Mouse (Mus musculus) MEL (cell line): ENCODE results near the gene Nf1. TPM values are rescaled to one million over a fixed set of nuclear protein-coding genes. Genes with fewer than 3 reads are reported as not detected.

Experiments
- DNase-seq: peaks from one replicate; pipeline ENCODE4 v3.0.0; 2011; ENCODE audit warnings: low read depth, low spot score
- H3K27ac ChIP-seq: 2 replicates; pipeline ENCODE4 v1.5.1; 2012; ENCODE audit warnings: low read depth, mild to moderate bottlenecking, control low read depth, low read length, moderate library complexity; ENCODE audit not compliant: control insufficient read depth
- H3K27me3 ChIP-seq, 2 experiments: fragments of 150-350 bp in 1 of 2; sonication (generic) in 1 of 2; 2 replicates each; pipeline ENCODE4 v1.6.1; 2012; ENCODE audit warnings: low read length in 2 of 2, mild to moderate bottlenecking in 2 of 2, improper control_type of control experiment in 1 of 2, moderate library complexity in 1 of 2; ENCODE audit not compliant: insufficient read depth in 2 of 2, control insufficient read depth in 1 of 2
- H3K36me3 ChIP-seq, 2 experiments: 2 replicates each; pipeline ENCODE4 v1.6.1; 2012 to 2014; ENCODE audit warnings: low read length in 2 of 2, improper control_type of control experiment in 1 of 2, inconsistent platforms in 1 of 2, mild to moderate bottlenecking in 1 of 2; ENCODE audit not compliant: insufficient read depth in 2 of 2, control insufficient read depth in 1 of 2
- H3K4me1 ChIP-seq, 2 experiments: fragments of 150-350 bp in 1 of 2; sonication (generic) in 1 of 2; 2 replicates each; pipeline ENCODE4 v1.6.1; 2012; ENCODE audit warnings: low read length in 2 of 2, improper control_type of control experiment in 1 of 2, mild to moderate bottlenecking in 1 of 2; ENCODE audit not compliant: insufficient read depth in 2 of 2, control insufficient read depth in 1 of 2
- H3K4me3 ChIP-seq, 2 experiments: fragments of 150-350 bp in 1 of 2; sonication (generic) in 1 of 2; 2 replicates each; pipeline ENCODE4 v1.5.1; 2012; ENCODE audit warnings: low read depth in 2 of 2, low read length in 2 of 2, mild to moderate bottlenecking in 2 of 2, moderate library complexity in 2 of 2, control low read depth in 1 of 2, improper control_type of control experiment in 1 of 2; ENCODE audit not compliant: control insufficient read depth in 1 of 2, insufficient read depth in 1 of 2
- H3K79me2 ChIP-seq: 2 replicates; pipeline ENCODE4 v1.6.1; 2012; ENCODE audit warnings: mild to moderate bottlenecking, low read length, moderate library complexity; ENCODE audit not compliant: control insufficient read depth, poor library complexity, insufficient read depth
- H3K9ac ChIP-seq: 2 replicates; pipeline ENCODE4 v1.6.1; 2012; ENCODE audit warnings: low read depth, mild to moderate bottlenecking, control low read depth, low read length, moderate library complexity; ENCODE audit not compliant: control insufficient read depth, poor library complexity, severe bottlenecking
- H3K9me3 ChIP-seq: fragments of 150-350 bp; sonication (generic); replicated peaks from 2 replicates; pipeline ENCODE4 v1.6.1; 2012; ENCODE audit warnings: mild to moderate bottlenecking, low read length, improper control_type of control experiment, moderate library complexity; ENCODE audit not compliant: insufficient read depth
- BHLHE40 ChIP-seq: IDR thresholded peaks from 2 replicates; pipeline ENCODE4 v1.6.1; 2012; ENCODE audit warnings: low read depth, mild to moderate bottlenecking, inconsistent platforms, low read length, improper control_type of control experiment, borderline replicate concordance
- CHD2 ChIP-seq: IDR thresholded peaks from 2 replicates; pipeline ENCODE4 v1.6.1; 2011; ENCODE audit warnings: low read length, improper control_type of control experiment
- E2F4 ChIP-seq: IDR thresholded peaks from 2 replicates; pipeline ENCODE4 v1.6.1; 2011; ENCODE audit warnings: low read depth, low read length, improper control_type of control experiment, borderline replicate concordance
- ELF1 ChIP-seq: IDR thresholded peaks from 2 replicates; pipeline ENCODE4 v1.6.1; 2014; ENCODE audit warnings: low read depth, mild to moderate bottlenecking, inconsistent platforms, low read length, improper control_type of control experiment, moderate library complexity
- EP300 ChIP-seq, 2 experiments: IDR thresholded peaks; 2 replicates each; pipeline ENCODE4 v1.6.1; 2011; ENCODE audit warnings: improper control_type of control experiment in 2 of 2, low read length in 2 of 2, low read depth in 1 of 2, mild to moderate bottlenecking in 1 of 2
- ETS1 ChIP-seq: IDR thresholded peaks from 2 replicates; pipeline ENCODE4 v1.6.1; 2012; ENCODE audit warnings: low read depth, mild to moderate bottlenecking, inconsistent platforms, low read length, improper control_type of control experiment, moderate library complexity
- GATA1 ChIP-seq: IDR thresholded peaks from 2 replicates; pipeline ENCODE4 v1.6.1; 2011; ENCODE audit warnings: low read depth, low read length, improper control_type of control experiment
- HCFC1 ChIP-seq: IDR thresholded peaks from 2 replicates; pipeline ENCODE4 v1.6.1; 2012; ENCODE audit warnings: low read depth, mild to moderate bottlenecking, inconsistent platforms, low read length, improper control_type of control experiment, moderate library complexity
- JUND ChIP-seq: IDR thresholded peaks from 2 replicates; pipeline ENCODE4 v1.6.1; 2011; ENCODE audit warnings: low read depth, mild to moderate bottlenecking, improper control_type of control experiment, low read length
- MAX ChIP-seq: IDR thresholded peaks from 2 replicates; pipeline ENCODE4 v1.6.1; 2011; ENCODE audit warnings: low read length, improper control_type of control experiment
- MAZ ChIP-seq: IDR thresholded peaks from 2 replicates; pipeline ENCODE4 v1.6.1; 2012; ENCODE audit warnings: low read depth, mild to moderate bottlenecking, inconsistent platforms, low read length, improper control_type of control experiment
- MEF2A ChIP-seq: IDR thresholded peaks from 2 replicates; pipeline ENCODE4 v1.6.1; 2014; ENCODE audit warnings: low read depth, mild to moderate bottlenecking, inconsistent platforms, low read length, improper control_type of control experiment; ENCODE audit not compliant: poor library complexity, insufficient replicate concordance, severe bottlenecking; ENCODE audit errors: extremely low read depth
- MXI1 ChIP-seq: IDR thresholded peaks from 2 replicates; pipeline ENCODE4 v1.6.1; 2011; ENCODE audit warnings: mild to moderate bottlenecking, low read depth, low read length, improper control_type of control experiment
- MYC ChIP-seq: IDR thresholded peaks from 2 replicates; pipeline ENCODE4 v1.6.1; 2011; ENCODE audit warnings: low read depth, mild to moderate bottlenecking, low read length, improper control_type of control experiment, moderate library complexity
- NRF1 ChIP-seq: IDR thresholded peaks from 2 replicates; pipeline ENCODE4 v1.6.1; 2014; ENCODE audit warnings: low read depth, mild to moderate bottlenecking, inconsistent platforms, low read length, improper control_type of control experiment, moderate library complexity; ENCODE audit not compliant: poor library complexity, insufficient read depth, severe bottlenecking
- POLR2A ChIP-seq, 2 experiments: IDR thresholded peaks; 2 replicates each; pipeline ENCODE4 v1.6.1; 2011 to 2012; ENCODE audit warnings: low read length in 2 of 2, mild to moderate bottlenecking in 2 of 2, control low read depth in 1 of 2, improper control_type of control experiment in 1 of 2, low read depth in 1 of 2, moderate library complexity in 1 of 2; ENCODE audit not compliant: control insufficient read depth in 1 of 2, insufficient read depth in 1 of 2, poor library complexity in 1 of 2
- POLR2AphosphoS2 ChIP-seq: IDR thresholded peaks from 2 replicates; pipeline ENCODE4 v1.6.1; 2011; ENCODE audit warnings: low read length, improper control_type of control experiment
- POLR2AphosphoS5 ChIP-seq: IDR thresholded peaks from 2 replicates; pipeline ENCODE4 v1.6.1; 2012; ENCODE audit warnings: low read depth, borderline replicate concordance, mild to moderate bottlenecking, inconsistent platforms, low read length, moderate library complexity, mixed read lengths
- TAL1 ChIP-seq: IDR thresholded peaks from 2 replicates; pipeline ENCODE4 v1.6.1; 2012; ENCODE audit warnings: mild to moderate bottlenecking, inconsistent platforms, low read length, moderate library complexity, mixed read lengths
- TBP ChIP-seq: IDR thresholded peaks from 2 replicates; pipeline ENCODE4 v1.8.0; 2011; ENCODE audit warnings: low read depth, low read length, improper control_type of control experiment
- TCF12 ChIP-seq: IDR thresholded peaks from 2 replicates; pipeline ENCODE4 v1.6.1; 2014; ENCODE audit warnings: low read depth, mild to moderate bottlenecking, inconsistent platforms, low read length, improper control_type of control experiment, moderate library complexity
- USF1 ChIP-seq: IDR thresholded peaks from 2 replicates; pipeline ENCODE4 v1.6.1; 2014; ENCODE audit warnings: low read depth, mild to moderate bottlenecking, inconsistent platforms, low read length, improper control_type of control experiment, moderate library complexity
- ZNF384 ChIP-seq: IDR thresholded peaks from 2 replicates; pipeline ENCODE4 v1.6.1; 2012; ENCODE audit warnings: low read depth, mild to moderate bottlenecking, inconsistent platforms, low read length, improper control_type of control experiment
- polyA plus RNA-seq, 2 experiments: library from polyadenylated mRNA; stranded (reverse) in 1 of 2; unstranded in 1 of 2; fragments of >175 nt in 1 of 2; fragments of >200 nt in 1 of 2; gene quantifications; 2 replicates each; pipeline versions ENCODE4 v1.2.1 to v1.2.4; 2012; ENCODE audit warnings: low replicate concordance in 2 of 2, low read depth in 1 of 2; ENCODE audit not compliant: insufficient read length in 2 of 2, insufficient read depth in 1 of 2, missing spikeins in 1 of 2
- total RNA-seq: library from RNA; depleted of rRNA; stranded (reverse); fragments of 300-350 nt; gene quantifications from 2 replicates; pipeline ENCODE4 v1.2.3, GENCODE M21; 2012

Gene Nf1
- total and polyA plus RNA-seq, 3 experiments = 13.2 to 108 (median 20.3) TPM

DNA sequence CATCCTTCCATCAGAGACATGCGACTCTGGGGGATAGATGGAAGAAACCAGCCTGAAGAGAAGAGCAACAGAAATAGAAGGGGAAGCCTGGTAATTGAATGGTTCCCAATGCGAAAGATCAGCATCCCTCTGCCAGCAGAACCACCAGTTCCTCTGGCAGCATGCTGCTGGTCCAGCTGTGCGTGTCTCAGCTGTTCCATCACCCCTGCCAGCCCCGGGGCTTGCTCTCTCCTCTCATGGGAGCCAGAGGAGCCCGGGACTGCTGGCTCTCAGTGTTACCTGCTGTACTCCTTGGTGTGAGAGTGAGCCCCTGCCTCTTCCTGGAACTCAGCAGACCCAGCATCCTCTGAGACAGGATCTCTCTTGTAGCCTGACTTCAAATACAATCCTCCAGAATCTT is 276.4 kb downstream of the Nf1 start:
- Histone ChIP-seq H3K27me3 (no peaks in the 10 kb centered on the region), H3K4me1 (peaks cover 0 to 6% of the 10 kb centered on the region in 2 experiments; a peak in 2 of 4 replicates), H3K9me3 (no peaks in the 10 kb centered on the region)
- no peak for TF ChIP-seq POLR2A (IDR thresholded peaks at IDR 0.05; ENCODE audit: control insufficient read depth in 1 of 2, insufficient read depth in 1 of 2, low read depth in 1 of 2, low read length in 2 of 2, poor library complexity in 1 of 2)
- no peak for TF ChIP-seq USF1
- no peak for TF ChIP-seq MAX
- TF ChIP-seq POLR2AphosphoS5 = no peak
- TF ChIP-seq, all 39 proteins: peak for 0
- no peaks in the 10 kb centered on the region for H3K79me2 ChIP-seq
- no peak overlapping the region for H3K9ac ChIP-seq
- no peak overlapping the region for H3K27ac ChIP-seq
- no peak for DNase-seq
- peaks cover 0 to 7% of the 10 kb centered on the region in 2 experiments; a peak in 2 of 4 replicates for H3K36me3 ChIP-seq
- no peak overlapping the region for H3K4me3 ChIP-seq

DNA sequence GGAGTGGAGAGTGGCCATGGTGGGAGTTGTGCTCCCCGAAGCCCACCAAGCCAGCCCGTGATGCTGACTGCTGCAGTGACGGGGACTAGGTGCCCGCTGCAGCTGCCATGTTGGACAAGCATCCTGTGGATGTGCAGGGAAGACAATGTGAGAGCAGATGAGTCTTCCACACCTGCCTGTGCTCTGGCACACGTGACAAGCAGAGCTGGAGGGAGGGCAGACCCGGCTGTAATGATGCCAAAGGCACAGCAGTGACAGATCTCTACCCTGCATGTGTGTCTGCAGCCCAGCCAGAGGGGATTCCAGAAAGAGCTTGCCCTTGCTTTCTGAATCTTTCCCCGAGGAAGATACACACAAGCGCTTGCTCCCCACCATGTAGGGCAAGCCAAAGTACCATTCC is 278.5 kb downstream of the Nf1 start:
- H3K36me3 ChIP-seq = peaks cover 0 to 14% of the 10 kb centered on the region in 2 experiments; a peak in 2 of 4 replicates
- H3K27me3 ChIP-seq = no peaks in the 10 kb centered on the region
- H3K9me3 ChIP-seq = no peaks in the 10 kb centered on the region
- H3K9ac ChIP-seq = no peak overlapping the region
- peaks cover 0 to 10% of the 10 kb centered on the region in 2 experiments; a peak in 2 of 4 replicates for H3K4me1 ChIP-seq
- DNase-seq = no peak
- H3K4me3 ChIP-seq = no peak overlapping the region
- TF ChIP-seq EP300 (IDR thresholded peaks at IDR 0.05; ENCODE audit: low read depth in 1 of 2, low read length in 2 of 2) (no peak), POLR2A (IDR thresholded peaks at IDR 0.05; ENCODE audit: control insufficient read depth in 1 of 2, insufficient read depth in 1 of 2, low read depth in 1 of 2, low read length in 2 of 2, poor library complexity in 1 of 2) (no peak), POLR2AphosphoS5 (no peak), HCFC1 (no peak), TBP (no peak), E2F4 (no peak), TAL1 (no peak), ZNF384 (no peak), ELF1 (no peak), MAX (no peak)
- H3K27ac ChIP-seq = no peak overlapping the region
- H3K79me2 ChIP-seq = peaks cover 8% of the 10 kb centered on the region

DNA sequence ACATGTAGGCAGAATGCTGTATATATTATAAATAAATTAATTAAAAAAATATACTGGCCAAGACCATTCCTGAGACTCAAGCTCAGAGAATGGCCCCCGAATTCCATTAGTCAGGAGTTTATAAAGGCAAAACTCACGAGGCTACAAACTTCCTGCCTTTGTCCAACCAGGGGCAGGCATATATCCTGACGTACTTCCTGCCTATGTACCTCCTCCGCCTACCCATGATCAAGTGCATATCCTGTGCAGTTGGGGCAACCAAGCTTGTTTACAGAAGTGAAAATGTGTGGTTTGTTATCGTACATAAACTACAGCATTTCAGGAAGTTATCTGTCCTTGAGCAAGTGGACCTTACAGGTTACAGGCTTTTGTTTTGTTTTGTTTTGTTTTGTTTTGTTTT is 283.5 kb downstream of the Nf1 start:
- Histone ChIP-seq H3K9ac (peak overlapping the region; percentile 76), H3K4me1 (peaks cover 0 to 10% of the 10 kb centered on the region in 2 experiments; a peak in 2 of 4 replicates), H3K27ac (peak overlapping the region; percentile 65), H3K36me3 (peaks cover 0 to 11% of the 10 kb centered on the region in 2 experiments; a peak in 2 of 4 replicates), H3K4me3 (peak overlapping the region; percentile 63 to 89), H3K9me3 (no peaks in the 10 kb centered on the region), H3K27me3 (no peaks in the 10 kb centered on the region), H3K79me2 (peaks cover 8% of the 10 kb centered on the region)
- DNase-seq = peak; percentile 98
- peak; percentile 91 for TF ChIP-seq POLR2AphosphoS2
- TF ChIP-seq BHLHE40 = no peak
- 0 out of 2 replicates have a peak, but pooled peaks have one; percentile 22 for TF ChIP-seq E2F4
- peak; percentile 89 for TF ChIP-seq GATA1
- TF ChIP-seq MXI1 = peak; percentile 79
- peak; percentile 70 for TF ChIP-seq TCF12
- 0 out of 2 replicates have a peak, but pooled peaks have one; percentile 14 for TF ChIP-seq CHD2
- TF ChIP-seq MEF2A = no peak
- TF ChIP-seq NRF1 = no peak
- peak; percentile 42; the same call in 1 of the 2 replicates for TF ChIP-seq MAZ
- TF ChIP-seq JUND = peak; percentile 70; the same call in 1 of the 2 replicates
- no peak; the same call in 1 of the 2 replicates for TF ChIP-seq POLR2AphosphoS5
- peak; percentile 93 for TF ChIP-seq MAX
- TF ChIP-seq ETS1 = peak; percentile 80
- TF ChIP-seq MYC = peak; percentile 99
- 0 out of 2 replicates have a peak, but pooled peaks have one; percentile 29 for TF ChIP-seq ZNF384
- TF ChIP-seq USF1 = peak; percentile 72
